Mouse (Mus musculus) intestine, embryonic 14.5 days (tissue): Measurements from ENCODE around the gene Stk40. TPM values are rescaled to one million over a fixed set of nuclear protein-coding genes. Genes with fewer than 3 reads are reported as not detected.
A peak's percentile ranks its signal among the peaks of the same experiment; 100 is the strongest.

Experiments
- ATAC-seq: fragments of 200-750 bp; cut with Nextera tagmentation; replicated peaks from 2 replicates; pipeline ENCODE4 v1.8.0; 2017; ENCODE audit warnings: low read depth, moderate number of reproducible peaks, moderate TSS enrichment, moderate library complexity; ENCODE audit not compliant: low FRiP score, low TSS enrichment
- DNase-seq: peaks from one replicate; pipeline ENCODE4 v3.0.0-alpha.2; 2018; ENCODE audit warnings: low spot score
- H3K27ac ChIP-seq: fragments of 300-500 bp; sonication (generic); 2 replicates; pipeline ENCODE4 v1.5.1; 2014; ENCODE audit warnings: low read depth, mild to moderate bottlenecking, control low read depth
- H3K27me3 ChIP-seq: fragments of 300-500 bp; sonication (generic); replicated peaks from 2 replicates; pipeline ENCODE4 v1.6.1; 2014; ENCODE audit warnings: low read length, control low read depth; ENCODE audit not compliant: control insufficient read depth, insufficient read depth
- H3K36me3 ChIP-seq: fragments of 300-500 bp; sonication (generic); 2 replicates; pipeline ENCODE4 v1.6.1; 2014; ENCODE audit warnings: low read length, control low read depth; ENCODE audit not compliant: control insufficient read depth, insufficient read depth
- H3K4me1 ChIP-seq: fragments of 300-500 bp; sonication (generic); replicated peaks from 2 replicates; pipeline ENCODE4 v1.6.1; 2014; ENCODE audit warnings: low read length, control low read depth, mixed read lengths; ENCODE audit not compliant: control insufficient read depth, insufficient read depth
- H3K4me2 ChIP-seq: fragments of 300-500 bp; sonication (generic); 2 replicates; pipeline ENCODE4 v1.6.1; 2014; ENCODE audit warnings: low read length
- H3K4me3 ChIP-seq: fragments of 300-500 bp; sonication (generic); 2 replicates; pipeline ENCODE4 v1.5.1; 2014; ENCODE audit warnings: low read depth, low read length, control low read depth, mixed read lengths
- H3K9ac ChIP-seq: fragments of 300-500 bp; sonication (generic); 2 replicates; pipeline ENCODE4 v1.6.1; 2014; ENCODE audit warnings: mild to moderate bottlenecking, low read length
- H3K9me3 ChIP-seq: fragments of 300-500 bp; sonication (generic); 2 replicates; pipeline ENCODE4 v1.6.1; 2016; ENCODE audit warnings: low read length, control low read depth; ENCODE audit not compliant: control insufficient read depth
- WGBS: fragments of 180-500 bp; shearing (Covaris S2); extraction: QIAGEN DNeasy Blood & Tissue Kit; methylation state at CpG from one replicate; pipeline ENCODE4 v1.1.7; 2014; 5-methylcytosine and 5-hydroxymethylcytosine counted together
- polyA plus RNA-seq: library from polyadenylated mRNA; unstranded; fragments of >200 nt; fragmentation: Nextera tagmentation; extraction: Ambion mirVana; gene quantifications from 2 replicates; pipeline ENCODE4 v1.2.1, GENCODE M21; 2014

Gene Stk40
- polyA plus RNA-seq, 1 experiment from 2014 or later, result 22.5 TPM

DNA sequence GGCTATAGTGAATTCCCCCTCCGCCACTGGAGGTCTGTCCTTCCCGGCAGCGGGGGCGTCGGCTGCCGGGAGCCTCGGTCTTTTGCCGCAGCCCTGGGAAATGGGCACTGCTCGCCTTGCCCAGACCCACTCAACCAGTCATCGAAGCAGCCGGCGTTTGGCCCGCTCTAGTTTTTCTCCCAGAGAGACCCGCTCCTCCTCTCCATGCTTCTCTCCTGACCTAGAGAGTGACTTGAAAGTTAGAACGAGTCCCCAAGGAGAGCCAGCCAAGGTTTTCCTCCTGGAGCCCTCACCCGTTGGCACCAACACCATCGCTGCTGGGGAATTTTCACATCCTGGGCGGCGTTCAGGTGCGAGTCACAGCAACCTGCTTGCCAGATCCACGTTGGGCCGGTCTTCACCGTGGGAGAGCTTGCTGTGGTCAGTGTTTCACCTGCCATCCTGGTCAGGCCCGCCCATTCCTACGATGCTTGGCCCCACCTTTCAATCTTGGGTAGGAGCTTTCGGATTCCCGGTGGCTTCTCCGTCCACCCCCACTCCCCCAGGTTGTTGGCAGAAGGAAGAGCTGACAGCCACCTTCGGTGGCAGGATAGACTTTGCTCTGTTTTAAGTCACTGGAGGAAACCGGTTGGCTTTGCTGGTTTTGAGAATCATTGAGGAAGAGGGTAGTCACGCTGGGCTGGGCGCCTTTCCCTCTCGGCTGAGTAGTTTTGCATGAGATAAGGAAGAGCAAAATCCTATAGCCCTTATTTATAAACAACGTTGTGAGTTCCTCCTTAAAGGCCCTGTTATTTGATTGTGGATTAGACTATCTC lies 711 bp downstream of the Stk40 start:
- Histone ChIP-seq H3K4me2 (peak overlapping the region; percentile 85), H3K27ac (no peak overlapping the region), H3K27me3 (no peaks in the 10 kb centered on the region), H3K9ac (peak overlapping the region; percentile 72), H3K9me3 (no peaks in the 10 kb centered on the region), H3K4me1 (peaks cover 24% of the 10 kb centered on the region), H3K4me3 (peak overlapping the region; percentile 65), H3K36me3 (no peaks in the 10 kb centered on the region)
- ATAC-seq, result no peak; the same call in 1 of the 2 replicates
- peak; percentile 72 for DNase-seq
- 2% methylated on average over 34 of the region's 34 CpGs for WGBS

DNA sequence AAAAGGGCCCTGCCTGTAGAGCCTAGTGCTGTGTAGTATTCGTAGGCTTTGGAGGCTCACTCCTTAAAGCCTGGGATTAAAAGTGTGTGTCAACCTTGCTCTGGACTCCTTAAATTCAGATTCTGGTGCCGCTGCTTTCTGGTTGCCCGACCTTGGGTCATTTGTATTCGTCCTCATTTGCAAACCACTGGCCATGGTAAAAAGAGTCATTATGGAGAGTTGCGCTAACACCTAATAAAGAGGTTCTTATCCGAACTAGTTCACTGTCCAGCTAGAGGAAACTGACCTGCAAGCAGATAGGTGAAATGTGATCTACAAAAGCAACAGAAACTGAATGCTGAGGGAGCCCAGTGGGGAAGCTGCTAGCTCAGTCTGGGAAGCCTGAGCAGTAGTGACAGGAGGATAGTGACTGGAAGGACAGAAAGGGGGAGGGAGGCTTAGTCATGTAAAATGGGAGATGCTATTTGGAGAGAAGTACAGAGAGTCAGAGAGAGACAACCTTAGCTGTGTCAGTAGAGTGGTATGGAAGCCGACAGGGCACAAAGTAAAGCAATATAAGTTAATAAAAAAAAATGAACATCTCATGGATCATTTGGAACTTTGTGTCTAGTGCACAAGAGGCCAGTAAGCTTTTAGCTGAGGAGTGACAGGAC lies 1.5 kb downstream of the Stk40 start:
- no peak overlapping the region for H3K9ac ChIP-seq
- H3K27me3 ChIP-seq, result no peaks in the 10 kb centered on the region
- H3K4me2 ChIP-seq, result peak overlapping the region; percentile 85
- peaks cover 32% of the 10 kb centered on the region for H3K4me1 ChIP-seq
- peak overlapping the region; percentile 65; the same call in 1 of the 2 replicates for H3K4me3 ChIP-seq
- DNase-seq (no peak), ATAC-seq (no peak)
- WGBS, result 64% methylated on average over 7 of the region's 7 CpGs
- no peaks in the 10 kb centered on the region for H3K9me3 ChIP-seq
- no peak overlapping the region for H3K27ac ChIP-seq
- H3K36me3 ChIP-seq, result no peaks in the 10 kb centered on the region

DNA sequence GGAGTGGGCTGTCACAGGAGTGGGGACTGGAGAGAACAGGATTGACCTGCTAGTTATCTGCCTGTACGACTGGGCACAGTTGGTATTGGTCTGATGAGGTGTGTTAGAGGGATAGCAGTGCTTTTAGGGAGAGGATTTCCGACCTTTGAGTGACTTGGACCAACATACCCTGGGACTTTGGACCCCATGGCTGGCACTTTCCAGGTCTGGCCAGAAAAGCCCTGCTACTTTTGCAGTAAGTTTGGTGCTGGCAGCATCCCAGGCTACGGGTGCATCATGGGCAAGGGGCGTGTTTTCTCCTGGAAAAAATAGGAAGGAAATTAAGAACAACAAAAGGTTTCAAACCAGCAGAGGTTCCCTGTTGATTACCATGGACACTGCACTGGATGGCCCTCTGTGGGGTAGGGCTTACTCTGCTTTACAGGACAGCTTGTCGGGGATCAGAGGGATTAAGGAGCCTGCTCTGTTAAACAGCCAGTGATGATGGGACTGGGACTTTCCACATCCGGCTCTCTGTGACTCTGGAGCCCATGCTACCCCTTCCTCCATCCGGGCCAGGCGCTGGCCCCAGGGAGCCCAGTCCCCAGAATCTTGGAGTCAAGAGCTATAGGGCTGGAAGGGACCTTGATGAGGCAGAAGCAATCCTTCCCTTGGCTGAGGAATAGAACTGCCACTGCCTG lies 4.4 kb downstream of the Stk40 start:
- no peak for ATAC-seq
- Histone ChIP-seq H3K27ac (no peak overlapping the region), H3K9me3 (no peaks in the 10 kb centered on the region), H3K27me3 (no peaks in the 10 kb centered on the region), H3K36me3 (no peaks in the 10 kb centered on the region), H3K4me1 (peaks cover 35% of the 10 kb centered on the region), H3K4me3 (no peak overlapping the region), H3K9ac (no peak overlapping the region), H3K4me2 (no peak overlapping the region)
- 57% methylated on average over 8 of the region's 8 CpGs for WGBS
- DNase-seq, result no peak

DNA sequence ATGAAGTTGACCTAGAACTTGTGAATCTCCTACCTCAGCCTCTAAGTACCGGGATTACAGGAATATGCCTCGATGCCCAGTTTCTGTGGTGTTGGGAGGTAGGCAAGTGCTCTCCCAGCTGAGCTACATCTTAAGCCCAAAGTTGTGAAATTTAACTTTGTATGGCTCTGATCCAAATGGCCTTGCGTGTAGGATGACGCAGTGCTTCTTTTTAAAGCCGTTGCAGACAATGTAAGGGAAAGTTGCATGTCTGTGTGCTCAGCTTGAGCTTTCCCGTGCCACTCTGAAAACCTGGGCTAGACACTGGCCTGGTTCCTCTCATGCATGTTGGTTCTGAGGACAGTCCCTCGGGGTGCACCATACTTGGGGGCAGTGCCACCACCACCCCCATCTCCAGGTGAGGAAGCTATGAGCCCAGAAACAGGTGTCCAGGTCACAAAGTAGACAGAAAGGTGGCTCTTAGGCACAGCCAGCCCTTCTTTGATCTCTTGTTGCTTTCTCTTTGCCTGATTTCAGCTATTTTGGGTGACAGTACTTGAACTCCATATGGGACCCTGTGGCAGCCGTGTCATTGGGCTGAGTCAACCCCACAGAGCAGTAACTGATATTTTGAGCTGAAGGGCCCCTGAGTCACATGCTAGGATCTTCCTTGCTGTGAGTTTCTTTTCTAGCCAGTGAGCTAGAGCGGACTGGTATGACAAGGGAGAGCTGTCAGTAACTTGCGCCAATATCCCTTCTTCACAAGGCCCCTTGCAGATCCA lies 6.0 kb downstream of the Stk40 start:
- Histone ChIP-seq H3K9me3 (no peaks in the 10 kb centered on the region), H3K4me2 (0 out of 2 replicates have a peak overlapping the region, but pooled peaks have one; percentile 26), H3K4me3 (no peak overlapping the region), H3K4me1 (peaks cover 32% of the 10 kb centered on the region), H3K27me3 (no peaks in the 10 kb centered on the region), H3K9ac (no peak overlapping the region), H3K27ac (peak overlapping the region; percentile 80), H3K36me3 (no peaks in the 10 kb centered on the region)
- DNase-seq (no peak), ATAC-seq (no peak)
- WGBS, result 70% methylated on average over 10 of the region's 10 CpGs

DNA sequence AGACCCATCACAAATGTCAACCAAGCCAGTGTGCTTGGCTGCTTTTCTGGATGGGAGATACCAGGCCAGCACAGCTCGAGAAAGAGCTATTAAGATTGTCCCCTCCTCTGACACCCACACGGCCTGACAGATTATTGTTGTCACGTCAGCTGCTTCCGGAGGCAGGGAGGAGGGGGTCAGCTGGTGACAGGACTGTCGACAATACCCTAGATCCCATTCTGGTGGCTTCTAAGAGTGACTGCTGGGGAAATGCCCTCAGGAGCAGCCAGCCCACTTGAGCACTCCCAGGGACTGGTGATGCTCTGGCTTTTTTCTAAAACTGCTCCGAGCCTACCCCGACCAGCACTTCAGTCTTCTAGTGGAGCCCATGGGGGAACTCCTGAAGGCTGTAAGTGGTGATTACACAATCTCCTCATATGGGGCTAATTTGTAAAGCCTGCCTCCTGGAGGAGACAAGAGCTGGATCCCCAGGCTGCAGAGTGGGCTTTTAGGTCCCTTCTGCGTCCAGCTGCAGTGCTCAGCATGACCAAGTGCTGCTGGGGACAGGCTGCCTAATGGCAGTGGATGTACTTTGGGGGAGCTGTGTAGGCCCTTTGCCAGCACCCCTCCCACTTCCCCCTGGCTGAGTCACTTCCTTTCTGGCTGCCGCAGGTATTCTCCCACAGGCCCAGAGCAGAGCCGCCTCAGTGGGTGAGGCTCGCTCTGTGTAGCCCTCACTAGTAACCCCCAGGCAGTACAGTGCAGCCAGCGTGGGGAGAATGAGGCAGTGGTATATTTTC lies 6.8 kb downstream of the Stk40 start:
- ATAC-seq (peak; percentile 47), DNase-seq (peak; percentile 65)
- WGBS, result 15% methylated on average over 12 of the region's 12 CpGs
- Histone ChIP-seq H3K27me3 (no peaks in the 10 kb centered on the region), H3K9me3 (no peaks in the 10 kb centered on the region), H3K9ac (peak overlapping the region; percentile 30), H3K4me2 (peak overlapping the region; percentile 26), H3K27ac (peak overlapping the region; percentile 80), H3K4me3 (no peak overlapping the region), H3K4me1 (peaks cover 26% of the 10 kb centered on the region), H3K36me3 (no peaks in the 10 kb centered on the region)

DNA sequence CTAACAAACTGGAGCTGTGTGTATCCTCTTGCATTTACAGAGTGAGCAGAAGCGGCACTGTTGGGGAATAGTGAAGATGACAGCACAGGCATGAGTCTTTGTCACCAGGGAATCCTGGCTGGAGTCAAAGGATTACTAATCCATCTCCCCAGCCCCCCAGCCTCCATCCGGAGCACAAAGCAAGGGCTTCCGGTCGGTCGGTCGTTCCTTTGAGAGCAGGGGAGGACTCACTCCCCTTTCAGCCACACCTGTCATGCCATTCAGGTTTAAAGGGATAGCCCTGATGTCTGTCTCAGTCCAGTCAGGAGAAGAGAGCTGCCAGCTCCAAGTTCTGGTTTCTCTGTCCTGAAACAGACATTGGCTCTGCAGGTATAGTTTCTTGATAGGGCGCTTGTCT lies 7.4 kb downstream of the Stk40 start:
- H3K4me1 ChIP-seq, result peaks cover 26% of the 10 kb centered on the region
- H3K9me3 ChIP-seq, result no peaks in the 10 kb centered on the region
- no peaks in the 10 kb centered on the region for H3K36me3 ChIP-seq
- ATAC-seq, result no peak
- H3K9ac ChIP-seq, result peak overlapping the region; percentile 30
- no peaks in the 10 kb centered on the region for H3K27me3 ChIP-seq
- H3K27ac ChIP-seq, result peak overlapping the region; percentile 80
- WGBS, result 30% methylated on average over 7 of the region's 7 CpGs
- H3K4me2 ChIP-seq, result peak overlapping the region; percentile 26
- DNase-seq, result no peak
- H3K4me3 ChIP-seq, result no peak overlapping the region

DNA sequence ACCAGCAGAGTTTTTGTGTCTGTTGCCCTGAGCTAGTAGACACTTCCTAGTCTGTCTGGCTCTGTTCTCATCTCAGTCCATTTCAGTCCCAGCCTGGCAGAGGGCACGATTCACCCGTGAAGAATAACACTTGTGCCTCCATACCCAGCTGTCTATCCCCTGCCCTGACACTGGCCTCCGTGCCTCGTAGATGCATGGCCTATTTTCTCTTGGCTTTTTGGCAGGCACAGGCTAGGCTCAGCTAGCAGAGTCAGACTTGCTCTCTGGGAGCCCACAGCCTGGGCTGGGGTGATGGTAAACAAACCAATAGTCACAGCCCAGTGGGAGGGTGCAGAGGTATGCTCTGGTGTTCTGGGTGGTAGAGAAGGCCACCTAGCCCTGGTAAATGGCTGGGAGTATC lies 9.5 kb downstream of the Stk40 start:
- H3K9ac ChIP-seq, result no peak overlapping the region
- ATAC-seq (no peak), DNase-seq (no peak)
- H3K27me3 ChIP-seq, result no peaks in the 10 kb centered on the region
- H3K27ac ChIP-seq, result no peak overlapping the region
- no peak overlapping the region for H3K4me3 ChIP-seq
- no peaks in the 10 kb centered on the region for H3K9me3 ChIP-seq
- H3K4me1 ChIP-seq, result peaks cover 23% of the 10 kb centered on the region
- 0 out of 2 replicates have a peak, but pooled peaks cover 3% of the 10 kb centered on the region for H3K36me3 ChIP-seq
- WGBS, result 84% methylated on average over 4 of the region's 4 CpGs
- no peak overlapping the region for H3K4me2 ChIP-seq
